Mouse (Mus musculus): ENCODE measurements around the gene Prkx. TPM values are rescaled to one million over a fixed set of nuclear protein-coding genes. Genes with fewer than 3 reads are reported as not detected.

The Prkx gene
- polyA plus RNA-seq, 1 experiment from 2014 or later: 6.4 TPM

- Histone ChIP-seq H3K9ac (ENCODE audit: low read depth, low read length) (no peak overlapping the region), H3K4me3 (ENCODE audit: low read depth, low read length) (no peak overlapping the region), H3K4me1 (replicated peaks; ENCODE audit: control insufficient read depth, insufficient read depth, low read length) (no peaks in the 10 kb centered on the region), H3K9me3 (ENCODE audit: control insufficient read depth, low read length) (no peaks in the 10 kb centered on the region), H3K36me3 (ENCODE audit: control insufficient read depth, insufficient read depth, low read length) (no peaks in the 10 kb centered on the region), H3K27me3 (replicated peaks; ENCODE audit: control insufficient read depth, insufficient read depth, low read length) (no peaks in the 10 kb centered on the region), H3K4me2 (no peak overlapping the region), H3K27ac (ENCODE audit: low read depth, low read length) (no peak overlapping the region)
- ATAC-seq (replicated peaks; ENCODE audit: low FRiP score) (no peak), DNase-seq (ENCODE audit: low spot score) (peak; percentile 33)
- 19% methylated on average over 2 of the region's 2 CpGs for WGBS
Observed at GRCm38 (mm10) chrX:77720298-77720697, 75.8 kb downstream of the Prkx start.

Other genes with a start within 250 kb of the Prkx start
- not detected in 2 replicates for gene Pbsn, start 57.3 kb upstream of the Prkx start, polyA plus RNA-seq (2014; fragmentation: Nextera tagmentation; extraction: Ambion mirVana)
- not detected in 2 replicates for gene Gm14744, start 68.5 kb upstream of the Prkx start, polyA plus RNA-seq (2014; fragmentation: Nextera tagmentation; extraction: Ambion mirVana)
- not detected in 2 replicates for gene 5430402E10Rik, start 128.8 kb upstream of the Prkx start, polyA plus RNA-seq (2014; fragmentation: Nextera tagmentation; extraction: Ambion mirVana)

Measured in liver, embryonic 11.5 days (tissue).